Mouse (Mus musculus): ENCODE data around the gene Cst13. TPM values are rescaled to one million over a fixed set of nuclear protein-coding genes. Genes with fewer than 3 reads are reported as not detected.
A peak's percentile ranks its signal among the peaks of the same experiment; 100 is the strongest.
"Not testable (repeated sequence)": the region's sequence is repeated elsewhere in the genome, so short reads cannot be mapped to it uniquely, and the experiment has no call there.

Cst13 gene
- not detected for total RNA-seq (2021)
- long read RNA-seq, experiment 1, result 0 reads
- long read RNA-seq, experiment 2, result 0 reads

GRCm38 (mm10) chr2:148819909-148820308, at the start of gene Cst13:
TSS of gene Cst13 (plus strand) at chr2:148820081.
- no peak for DNase-seq (ENCODE audit: low spot score in 2 of 2)

- not testable (repeated sequence) for DNase-seq (ENCODE audit: low spot score in 2 of 2)
Measured at GRCm38 (mm10) chr2:148771397-148771796, 48.5 kb upstream of the Cst13 start, which contains the start of gene Cst11. TSS of gene Cst11 (minus strand) at chr2:148771497.

- no peak for DNase-seq (ENCODE audit: low spot score in 2 of 2)
Measured at GRCm38 (mm10) chr2:148781709-148782108, 38.2 kb upstream of the Cst13 start, which contains the start of gene 8030411F24Rik. TSS of gene 8030411F24Rik (plus strand) at chr2:148782009.

GRCm38 (mm10) chr2:148789142-148789541, 30.7 kb upstream of the Cst13 start, which contains the start of gene Cst12:
TSS of gene Cst12 (plus strand) at chr2:148789361.
- DNase-seq (ENCODE audit: low spot score in 2 of 2), result no peak

- no peak for DNase-seq (ENCODE audit: low spot score in 2 of 2)
Measured at GRCm38 (mm10) chr2:148798485-148798884, 21.4 kb upstream of the Cst13 start, which contains the start of gene Cst8. TSS of gene Cst8 (plus strand) at chr2:148798785.

- DNase-seq (ENCODE audit: low spot score in 2 of 2), result peak in 1 of 2 experiments; percentile 31
Measured at GRCm38 (mm10) chr2:148801491-148801921, 18.4 kb upstream of the Cst13 start.

- DNase-seq (ENCODE audit: low spot score in 2 of 2), result no peak
Measured at GRCm38 (mm10) chr2:148806696-148807095, 13.2 kb upstream of the Cst13 start.

- DNase-seq (ENCODE audit: low spot score in 2 of 2), result no peak
Measured at GRCm38 (mm10) chr2:148825986-148826385, 6.1 kb downstream of the Cst13 start.

GRCm38 (mm10) chr2:148834912-148835311, 15.0 kb downstream of the Cst13 start, which contains the start of gene Cst9:
TSS of gene Cst9 (plus strand) at chr2:148835147.
- DNase-seq (ENCODE audit: low spot score in 2 of 2), result no peak

- no peak for DNase-seq (ENCODE audit: low spot score in 2 of 2)
Measured at GRCm38 (mm10) chr2:148838075-148838777, 18.3 kb downstream of the Cst13 start.

- DNase-seq (ENCODE audit: low spot score in 2 of 2), result no peak
Measured at GRCm38 (mm10) chr2:148839224-148839623, 19.3 kb downstream of the Cst13 start.

- peak; percentile 88 to 90 for DNase-seq (ENCODE audit: low spot score in 2 of 2)
Measured at GRCm38 (mm10) chr2:148851116-148851906, 31.4 kb downstream of the Cst13 start.

GRCm38 (mm10) chr2:148856630-148857400, 36.9 kb downstream of the Cst13 start:
- DNase-seq (ENCODE audit: low spot score in 2 of 2), result no peak

- DNase-seq (ENCODE audit: low spot score in 2 of 2), result no peak
Measured at GRCm38 (mm10) chr2:148857506-148857905, 37.6 kb downstream of the Cst13 start.

- DNase-seq (ENCODE audit: low spot score in 2 of 2), result no peak
Measured at GRCm38 (mm10) chr2:148860993-148861392, 41.1 kb downstream of the Cst13 start.

- peak in 1 of 2 experiments; percentile 79 for DNase-seq (ENCODE audit: low spot score in 2 of 2)
Measured at GRCm38 (mm10) chr2:148861693-148862092, 41.8 kb downstream of the Cst13 start.

GRCm38 (mm10) chr2:148864966-148865365, 45.1 kb downstream of the Cst13 start, which contains the start of gene 9230104L09Rik:
TSS of gene 9230104L09Rik (minus strand) at chr2:148865038.
- DNase-seq (ENCODE audit: low spot score in 2 of 2), result no peak

GRCm38 (mm10) chr2:148868959-148869358, 49.1 kb downstream of the Cst13 start:
- no peak for DNase-seq (ENCODE audit: low spot score in 2 of 2)

GRCm38 (mm10) chr2:148870526-148870925, 50.6 kb downstream of the Cst13 start:
- DNase-seq (ENCODE audit: low spot score in 2 of 2), result no peak

GRCm38 (mm10) chr2:148872860-148873259, 53.0 kb downstream of the Cst13 start:
- DNase-seq (ENCODE audit: low spot score in 2 of 2), result no peak

- no peak for DNase-seq (ENCODE audit: low spot score in 2 of 2)
Measured at GRCm38 (mm10) chr2:148874224-148874616, 54.3 kb downstream of the Cst13 start.

Data from layer of hippocampus, postnatal 14 days (tissue).